Mouse (Mus musculus) skeletal muscle tissue, adult 2 months (tissue): ENCODE measurements at regions not wholly inside any gene's neighbourhood (a gene's known extent, or its start where the extent isn't known, plus 50 kb on each side); places are given as distances from the start of the nearest gene placed in this dataset.

ENCODE experiments used
- DNase-seq: peaks from one replicate; pipeline ENCODE4 v3.0.0-alpha.2; 2012; ENCODE audit warnings: low read depth, low spot score

DNA sequence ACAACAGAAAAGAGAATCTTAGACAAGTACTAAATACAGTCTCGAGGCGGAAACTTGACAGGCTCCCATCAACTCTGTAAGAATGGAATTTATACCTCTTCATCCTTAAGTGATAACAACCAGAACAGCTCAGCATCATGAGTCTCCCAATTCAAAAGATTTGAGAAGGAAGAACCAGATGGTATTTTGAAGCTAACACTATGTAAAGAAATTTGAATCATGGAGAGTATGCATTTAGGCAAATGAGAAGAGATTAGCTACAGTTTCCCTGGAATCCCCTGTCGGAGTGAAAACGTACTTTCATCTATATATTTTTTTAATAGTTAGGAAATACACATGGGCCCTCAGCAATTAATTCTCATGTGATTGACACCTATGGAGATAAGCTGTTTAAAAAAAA lies 140.9 kb downstream of the Nrip1 start:
- no peak for DNase-seq

DNA sequence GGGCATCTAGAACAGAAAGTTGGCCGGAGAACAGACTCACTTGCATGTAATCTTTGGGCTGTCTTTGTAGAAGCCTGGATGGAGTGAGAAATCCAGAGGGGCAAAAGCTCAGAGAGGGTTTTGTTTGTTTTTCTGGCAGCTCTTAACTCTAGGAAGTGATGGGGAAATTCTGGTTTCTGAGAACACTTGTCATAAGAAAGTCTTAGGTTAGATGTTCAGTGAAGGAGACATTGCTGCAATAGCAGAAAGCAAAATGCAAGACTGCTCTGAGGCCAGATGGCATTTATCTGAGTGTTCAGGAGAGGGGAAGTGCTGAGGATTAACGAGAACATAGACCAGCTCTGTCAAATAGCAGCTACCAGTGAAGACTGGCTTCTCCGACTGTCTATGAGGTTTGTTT lies 141.5 kb downstream of the Nrip1 start:
- no peak for DNase-seq

DNA sequence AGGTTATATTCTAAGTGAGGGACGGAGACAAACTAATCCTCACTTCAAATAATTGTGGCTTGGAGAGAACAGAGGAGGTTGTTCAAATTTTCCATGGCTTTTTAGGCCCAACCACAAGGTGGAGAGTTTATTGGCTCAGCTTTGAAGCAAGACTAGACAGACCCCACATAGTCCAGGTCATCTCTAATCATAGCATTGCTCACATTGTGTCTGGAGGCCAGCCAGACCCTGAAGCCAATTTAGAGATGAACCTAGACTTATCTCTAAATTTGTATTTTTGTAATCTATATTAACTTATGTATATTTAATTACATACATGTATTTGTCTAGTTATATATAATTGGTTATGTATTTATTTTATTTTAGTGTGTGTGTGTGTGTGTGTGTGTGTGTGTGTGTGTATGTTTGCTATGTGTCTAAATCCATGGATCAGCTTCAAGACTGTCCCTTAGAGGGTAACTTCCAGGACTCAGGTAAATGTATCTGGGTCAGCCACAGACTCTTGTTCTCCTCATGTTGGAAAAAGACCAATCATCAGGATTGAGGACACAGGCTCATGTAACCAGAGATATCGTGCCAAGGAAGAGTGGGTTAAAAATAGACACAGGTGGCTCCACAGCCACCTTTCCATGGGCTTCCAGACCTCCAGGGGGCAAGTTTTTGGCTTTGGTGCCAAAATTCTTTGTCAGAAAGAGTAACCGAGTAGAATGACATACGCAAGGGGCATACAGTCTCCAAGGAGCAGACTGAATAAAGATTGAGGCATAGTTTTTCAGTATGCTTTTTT lies 142.9 kb downstream of the Nrip1 start:
- no peak for DNase-seq

DNA sequence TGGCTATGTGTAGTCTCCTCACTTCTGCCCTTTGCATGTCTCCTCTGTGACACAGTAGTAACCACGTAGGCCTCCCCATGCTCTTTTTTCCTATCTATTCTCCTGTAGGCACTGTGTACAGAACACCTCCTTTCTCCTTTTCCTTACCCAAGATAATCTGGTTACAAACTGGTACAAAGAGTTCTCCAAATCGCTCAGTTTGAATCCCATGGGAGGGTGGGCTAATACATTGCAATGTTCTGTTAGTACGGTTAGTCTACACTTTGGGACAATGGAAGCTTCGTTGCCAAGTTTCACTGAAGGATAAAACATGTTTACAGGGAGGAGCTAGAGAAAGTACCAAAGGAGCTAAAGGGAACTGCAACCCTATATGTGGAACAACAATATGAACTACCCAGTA lies 145.2 kb downstream of the Nrip1 start:
- DNase-seq = no peak

DNA sequence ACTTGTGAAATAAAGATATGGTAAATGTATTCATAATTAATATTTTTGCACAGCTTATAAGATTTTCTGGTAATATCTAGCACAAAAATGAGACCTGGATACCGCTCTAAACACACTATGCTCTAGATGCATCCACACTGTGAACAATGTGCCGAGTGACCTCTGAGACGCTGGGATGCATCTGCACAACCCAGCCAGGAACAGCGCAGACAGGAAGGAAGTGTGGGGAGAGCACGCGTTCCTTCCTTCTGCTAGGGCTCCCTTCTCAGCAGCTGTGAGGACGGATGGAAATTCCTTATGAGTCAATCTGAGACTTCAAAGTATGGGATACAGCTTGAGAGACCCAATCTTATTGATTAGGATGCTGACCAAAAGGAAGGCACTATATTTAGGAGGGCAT lies 147.2 kb downstream of the Nrip1 start:
- DNase-seq = no peak

DNA sequence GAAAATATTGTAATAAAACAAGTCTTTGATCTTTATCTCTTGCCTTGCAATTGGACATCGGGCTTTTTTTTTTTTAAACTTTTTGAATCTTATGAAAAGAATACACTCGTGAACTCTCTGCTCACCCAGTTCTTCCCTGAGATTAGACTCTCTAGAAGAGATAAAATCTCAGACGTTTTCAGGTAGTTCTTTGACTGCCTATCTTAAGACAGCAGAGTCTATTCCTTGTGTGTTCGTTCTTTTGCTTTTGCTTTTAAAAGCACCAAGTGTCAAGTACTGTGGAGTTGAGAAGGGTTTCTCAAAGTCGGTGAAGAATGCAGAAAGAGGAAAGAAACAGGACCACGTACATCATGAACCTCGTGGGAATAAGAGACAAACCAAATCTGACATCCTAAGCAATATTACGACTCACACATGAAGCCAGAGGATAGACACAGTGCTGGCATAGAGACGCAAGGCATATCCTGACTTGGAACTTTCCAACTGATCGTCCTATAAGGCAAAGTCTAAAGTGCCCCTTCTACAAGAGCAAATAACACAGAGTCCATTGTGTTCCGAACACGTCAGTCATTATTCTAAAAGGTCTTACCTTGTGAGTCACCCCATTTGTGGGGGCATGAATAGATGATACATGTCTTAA lies 147.9 kb downstream of the Nrip1 start:
- DNase-seq = no peak

DNA sequence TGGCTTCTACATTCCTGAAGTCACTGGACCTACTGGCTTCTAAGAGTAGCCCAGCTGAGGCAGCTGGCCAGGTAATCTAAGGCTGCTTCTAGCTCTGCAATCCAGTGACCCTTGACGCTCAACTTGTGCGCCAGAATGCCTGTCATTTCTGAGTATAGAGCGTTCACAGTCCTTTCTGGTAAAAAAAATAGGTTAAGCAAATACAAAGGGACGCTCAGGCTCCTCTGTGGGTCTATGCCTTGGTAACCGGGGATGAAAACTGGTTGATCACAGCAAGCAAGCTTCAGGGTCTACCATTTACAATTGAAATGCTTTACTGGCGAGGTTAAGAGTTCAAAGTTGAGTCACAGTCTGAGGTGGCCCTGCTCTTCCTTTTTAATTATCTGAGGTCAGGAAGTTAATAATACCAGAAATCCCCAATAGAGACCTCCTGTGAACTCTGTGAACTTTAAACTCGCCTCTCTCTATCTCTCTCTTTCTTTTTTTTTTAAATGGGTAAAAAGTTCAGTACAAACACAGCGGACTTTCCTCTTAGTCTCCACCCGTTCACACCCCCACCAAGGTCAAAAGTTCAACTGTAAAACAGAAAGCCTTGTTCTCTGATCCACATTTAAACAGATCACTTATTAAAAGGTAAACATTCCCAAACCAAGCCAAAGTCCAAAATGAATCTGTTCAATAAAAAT lies 148.6 kb downstream of the Nrip1 start:
- no peak for DNase-seq

DNA sequence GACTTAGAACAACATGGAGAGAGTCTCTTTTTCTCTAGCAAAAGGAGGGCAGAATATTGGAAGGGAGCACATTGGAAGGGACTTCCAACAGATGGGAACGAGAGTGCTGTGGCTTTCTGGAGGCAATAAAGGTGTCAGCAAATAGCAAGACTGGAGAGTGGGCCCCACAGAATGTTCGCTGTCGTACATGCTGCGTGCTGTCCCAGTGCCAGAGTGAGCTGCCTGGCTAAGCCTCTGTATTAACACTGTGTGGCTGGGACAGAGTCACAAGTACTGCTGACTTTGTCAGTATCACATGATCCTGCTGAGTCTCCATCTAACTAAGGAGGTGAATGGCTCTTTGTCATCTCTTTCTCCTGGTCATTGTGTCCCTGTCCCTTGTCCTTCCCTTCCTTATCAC lies 149.9 kb downstream of the Nrip1 start:
- no peak for DNase-seq

DNA sequence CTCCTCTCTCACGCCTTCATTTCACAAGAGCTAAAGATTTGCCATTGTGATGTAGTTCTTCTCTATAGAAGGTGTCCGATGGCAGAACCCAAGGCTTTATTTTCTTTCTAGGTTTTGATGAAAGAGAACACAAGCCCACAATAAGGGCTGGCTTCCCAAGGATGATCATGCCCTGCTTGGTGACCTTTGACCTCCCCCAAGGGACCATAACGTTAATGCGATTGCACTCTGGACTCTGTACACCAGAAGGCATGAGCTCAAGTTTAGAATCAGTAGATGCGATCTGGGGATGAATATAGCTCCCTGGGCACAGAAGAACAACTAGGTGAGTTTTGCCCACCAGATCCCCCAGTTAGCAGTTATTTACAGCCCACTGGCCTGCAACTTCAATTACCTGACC lies 150.7 kb downstream of the Nrip1 start:
- DNase-seq = no peak

DNA sequence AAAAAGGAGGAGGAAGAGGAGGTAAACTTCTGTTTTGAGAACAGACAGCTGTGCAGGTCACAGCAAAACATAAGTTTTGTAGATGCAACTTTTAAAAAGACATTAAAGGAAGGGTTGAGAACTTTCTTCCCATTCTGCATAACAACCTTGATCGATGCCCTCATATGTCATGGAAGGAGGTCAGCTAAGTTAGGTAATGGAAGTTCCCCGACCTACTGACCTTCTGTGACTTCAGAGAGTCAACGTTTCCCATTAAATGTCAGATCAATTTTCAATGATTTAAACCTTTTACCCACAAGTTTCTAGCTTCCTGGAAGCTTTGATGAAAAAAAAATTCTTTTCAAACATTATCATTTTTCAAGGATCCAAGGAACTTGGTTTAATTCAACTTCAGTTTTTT lies 153.2 kb downstream of the Nrip1 start:
- no peak for DNase-seq

DNA sequence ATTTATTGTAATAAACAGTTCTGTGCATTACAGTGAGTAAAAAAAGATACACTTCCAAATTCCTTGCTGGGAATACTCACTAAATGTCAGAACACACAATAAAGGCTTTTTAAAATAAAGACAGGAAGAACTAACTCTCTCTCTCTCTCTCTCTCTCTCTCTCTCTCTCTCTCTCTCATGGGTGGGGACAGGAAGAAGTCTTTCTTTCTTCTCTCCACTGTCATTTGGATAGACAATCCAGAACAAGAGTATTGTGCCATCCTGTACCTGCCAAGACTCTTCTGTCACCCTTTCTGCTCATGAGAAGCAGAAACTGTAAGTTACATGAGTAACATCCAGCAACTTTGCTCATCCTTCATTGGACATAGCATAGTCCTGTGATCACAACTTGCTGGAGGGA lies 154.4 kb downstream of the Nrip1 start:
- no peak for DNase-seq

DNA sequence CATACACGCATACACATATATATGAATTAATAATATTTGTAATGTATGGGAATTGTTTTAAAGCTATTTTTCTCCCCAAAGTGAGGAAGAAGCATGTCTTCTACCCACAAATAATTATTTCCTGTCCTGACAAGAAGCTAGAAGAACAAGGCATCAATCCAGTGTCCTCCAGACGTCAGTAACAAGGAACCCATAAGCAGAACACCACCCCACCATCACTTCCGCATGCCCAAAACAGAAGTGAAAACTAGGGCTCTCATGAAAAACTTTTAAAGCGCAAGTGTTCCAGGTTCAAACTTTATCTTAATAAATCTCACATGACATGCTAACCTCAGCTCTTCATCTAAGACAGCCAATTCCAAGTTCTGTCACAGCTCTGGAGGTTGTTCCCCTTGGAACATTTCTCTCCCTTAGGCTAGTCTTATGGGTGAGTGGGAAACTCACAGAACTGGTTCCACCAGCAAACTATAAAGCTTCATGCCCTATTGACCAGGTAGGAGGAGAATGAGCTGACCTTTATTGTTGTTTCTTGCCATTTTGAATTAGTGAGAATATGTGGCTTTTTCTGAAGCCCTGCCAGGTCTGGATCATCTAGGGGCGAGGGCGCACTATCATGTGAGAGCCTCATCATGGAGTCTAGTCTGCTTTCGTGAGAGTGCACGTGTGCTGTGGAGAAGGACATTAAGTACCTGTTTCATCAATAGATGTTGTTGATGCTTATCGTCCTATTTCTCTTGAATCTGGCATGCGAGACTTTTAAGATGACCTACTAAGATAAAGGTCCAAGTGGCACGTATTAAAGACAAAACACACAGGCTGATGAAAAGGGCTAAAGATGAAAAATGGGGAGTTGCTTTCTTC lies 155.1 kb downstream of the Nrip1 start:
- no peak for DNase-seq

DNA sequence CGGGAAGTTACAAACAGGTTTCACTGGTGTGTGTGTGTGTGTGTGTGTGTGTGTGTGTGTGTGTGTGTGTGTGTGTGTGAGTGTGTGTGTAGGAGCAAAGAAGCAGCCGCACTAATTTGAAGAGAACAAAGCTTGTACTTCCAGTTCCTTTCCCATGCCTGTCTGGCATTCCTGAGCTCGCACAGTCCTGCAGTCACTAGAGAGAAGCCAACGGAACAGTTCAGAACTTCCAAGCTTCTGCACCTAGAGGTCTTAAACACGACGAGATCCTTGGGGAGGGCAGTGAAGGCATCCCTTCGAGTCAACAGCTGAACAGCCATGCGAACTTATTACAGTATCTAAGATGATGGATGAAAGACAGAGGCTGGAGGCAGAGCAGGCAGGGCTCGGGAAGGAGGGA lies 157.4 kb downstream of the Nrip1 start:
- DNase-seq = no peak

DNA sequence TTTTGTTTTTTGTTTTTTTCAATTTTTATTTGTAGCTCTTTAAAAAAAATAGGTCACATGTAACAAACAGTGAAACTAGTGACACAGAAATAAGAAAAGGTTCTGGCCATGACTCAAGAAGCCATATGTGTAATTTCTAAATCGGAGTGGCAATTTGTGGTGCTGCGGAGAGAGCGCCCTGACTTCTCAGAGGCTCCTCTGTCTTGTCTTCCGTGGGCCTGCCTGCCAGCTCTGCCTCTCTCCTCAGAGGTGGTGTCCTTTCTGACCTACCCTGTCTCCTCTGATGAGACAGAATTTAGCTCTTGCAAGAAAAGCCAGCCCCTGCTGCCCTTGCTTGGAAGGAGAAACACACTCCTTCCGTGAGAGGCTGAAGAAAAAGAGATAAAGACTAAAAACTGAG lies 158.1 kb downstream of the Nrip1 start:
- DNase-seq = no peak

DNA sequence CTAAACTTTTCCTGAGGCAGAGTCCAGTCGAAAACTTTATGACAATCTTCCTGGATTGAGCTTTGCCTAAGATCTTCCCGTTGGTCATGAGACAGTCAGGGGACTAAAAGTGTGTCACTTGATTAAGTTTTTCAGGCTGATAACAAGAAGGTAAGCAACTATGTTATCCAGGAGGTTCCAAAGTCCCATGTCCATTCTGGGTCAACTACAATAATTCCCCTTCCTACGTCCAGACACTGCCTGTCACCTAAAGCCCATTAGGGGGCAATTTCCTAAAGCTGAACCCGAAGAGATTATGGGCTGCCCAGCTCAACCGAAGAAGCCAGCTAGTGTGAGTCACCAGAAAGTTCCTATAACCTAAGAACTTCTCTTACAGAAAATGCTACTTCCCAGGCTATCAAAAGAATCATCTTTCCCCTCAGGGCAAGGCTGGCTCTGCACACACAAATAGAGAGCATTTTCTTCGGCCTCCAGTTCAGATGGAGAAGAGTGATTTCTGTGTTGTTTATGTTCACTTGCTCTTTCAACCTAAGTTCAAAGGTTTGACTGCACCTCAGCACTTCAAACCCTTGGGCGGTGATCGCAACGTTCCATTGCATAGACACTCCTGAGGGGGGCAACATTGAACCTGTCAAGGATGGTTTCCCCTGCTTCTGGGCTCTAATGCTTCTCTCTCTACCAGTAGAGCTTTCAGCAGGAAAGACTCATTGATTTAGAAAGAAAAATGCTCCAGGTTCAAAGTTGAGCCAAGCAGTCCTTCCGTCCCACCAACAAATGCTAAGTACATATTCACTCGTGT lies 171.7 kb downstream of the Nrip1 start:
- DNase-seq = peak; percentile 32

DNA sequence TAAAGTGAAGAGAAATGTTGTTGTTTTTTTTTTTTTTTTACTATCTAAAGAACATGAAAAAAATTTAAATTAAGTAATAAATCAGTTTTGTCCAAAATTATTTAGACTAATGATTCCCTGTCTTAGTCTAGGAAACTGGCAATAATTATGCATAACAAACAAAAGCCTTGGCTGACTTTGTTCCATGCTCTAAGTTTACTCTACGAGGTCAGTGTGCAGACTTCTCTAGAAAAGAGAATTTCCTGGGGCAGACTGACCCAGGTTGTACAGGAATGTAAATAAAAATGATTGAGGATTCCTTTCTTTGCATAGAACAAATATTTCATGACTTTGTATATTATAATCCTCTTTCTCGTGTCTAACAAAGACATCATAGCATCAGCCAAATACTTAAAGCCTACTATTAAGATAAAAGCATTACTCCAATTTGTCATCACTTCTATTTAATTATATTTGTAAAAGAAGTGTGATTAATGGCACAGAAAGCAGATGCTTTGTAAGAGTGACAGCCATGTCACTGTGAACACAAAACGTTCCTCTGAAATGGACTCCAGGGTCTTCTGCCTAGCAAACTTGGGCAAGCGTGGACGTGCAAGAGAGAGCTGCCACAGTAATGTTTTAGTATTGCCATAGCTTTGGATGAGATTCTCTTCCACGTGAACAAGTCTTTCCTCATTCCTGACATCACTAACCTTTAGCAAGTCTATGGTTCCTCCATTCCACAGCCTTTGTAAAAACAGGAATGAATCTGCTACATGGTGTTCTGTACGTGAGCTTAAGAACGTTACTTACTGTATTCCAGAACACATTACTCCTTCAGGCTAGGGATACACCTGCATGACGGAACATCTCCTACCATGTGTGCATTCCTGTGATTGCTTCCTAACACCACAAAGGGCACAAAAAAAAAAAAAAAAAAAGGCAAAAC lies 172.6 kb downstream of the Nrip1 start:
- no peak for DNase-seq

DNA sequence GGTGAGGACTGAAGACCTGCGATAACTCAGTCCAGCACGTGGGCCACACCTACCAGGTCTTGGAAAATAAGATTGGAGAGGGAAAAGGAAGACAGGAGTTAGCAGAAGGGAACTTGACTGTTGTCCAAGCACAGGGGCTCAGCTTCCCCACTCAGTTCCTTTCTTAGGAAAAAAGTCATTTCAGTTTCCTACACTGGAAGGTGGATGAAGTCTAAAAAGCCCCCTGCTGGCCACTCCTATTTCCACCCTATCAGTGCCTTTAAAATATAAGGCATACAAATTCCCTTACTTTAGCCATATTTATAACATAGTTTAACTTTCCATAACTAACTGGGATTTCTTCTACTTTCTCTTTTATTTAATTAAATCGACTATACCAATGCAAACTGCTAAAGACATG lies 173.4 kb downstream of the Nrip1 start:
- no peak for DNase-seq

DNA sequence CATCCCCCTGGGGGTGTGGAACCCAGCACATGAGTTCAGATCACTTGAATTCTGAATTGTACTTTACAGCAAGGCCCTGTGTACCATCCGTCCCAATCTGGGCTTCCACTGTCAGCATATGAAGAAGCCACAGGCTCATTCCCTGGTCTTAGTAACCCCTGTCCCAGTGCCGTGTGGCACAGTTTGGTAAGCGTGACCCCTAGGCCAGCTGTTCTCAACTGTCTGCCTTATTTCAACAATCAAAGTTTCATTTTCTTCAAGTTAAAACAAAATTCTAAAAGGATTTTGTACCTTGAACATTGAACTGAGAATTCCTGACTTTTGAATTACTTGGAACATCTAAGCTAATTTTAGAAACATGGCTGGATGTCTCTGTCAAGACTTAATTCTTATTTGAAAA lies 174.6 kb downstream of the Nrip1 start:
- DNase-seq = no peak

DNA sequence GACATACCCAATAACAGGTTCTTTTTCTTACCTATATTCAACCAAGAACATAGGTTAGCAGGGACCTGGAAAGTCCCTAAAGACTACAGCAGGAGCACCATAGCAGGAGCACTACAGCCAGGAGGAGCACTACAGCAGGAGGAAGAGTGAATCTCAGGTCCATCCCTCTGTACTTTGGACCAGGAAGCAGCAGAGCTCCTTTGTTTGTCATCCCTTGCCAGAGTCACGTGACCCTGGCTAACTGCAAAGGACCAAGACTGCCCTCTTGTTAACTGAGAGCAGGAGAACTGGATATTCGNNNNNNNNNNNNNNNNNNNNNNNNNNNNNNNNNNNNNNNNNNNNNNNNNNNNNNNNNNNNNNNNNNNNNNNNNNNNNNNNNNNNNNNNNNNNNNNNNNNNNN lies 172.2 kb upstream of the Samsn1 start:
- DNase-seq = no peak

DNA sequence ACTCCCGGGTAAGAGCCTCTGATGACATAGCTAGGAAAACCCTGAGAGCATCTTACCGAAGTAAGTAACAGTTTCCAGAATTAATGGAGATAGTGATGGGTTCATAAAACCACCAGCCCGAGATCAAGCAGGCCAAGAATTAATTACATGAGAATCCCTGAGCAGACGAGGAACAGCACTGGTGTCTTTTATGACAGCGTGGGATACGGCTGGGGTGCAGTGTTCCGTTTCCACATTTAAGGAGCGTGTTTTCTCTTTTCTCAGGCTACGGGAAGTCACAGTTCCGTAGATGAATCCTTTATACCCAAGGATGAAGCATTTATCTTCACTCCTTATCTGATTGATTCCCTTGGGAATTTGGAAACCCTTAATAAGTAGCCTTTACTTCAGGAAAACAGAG lies 169.1 kb upstream of the Samsn1 start:
- no peak for DNase-seq
